Mouse (Mus musculus): Measurements from ENCODE around the gene Abcf3.

DNA sequence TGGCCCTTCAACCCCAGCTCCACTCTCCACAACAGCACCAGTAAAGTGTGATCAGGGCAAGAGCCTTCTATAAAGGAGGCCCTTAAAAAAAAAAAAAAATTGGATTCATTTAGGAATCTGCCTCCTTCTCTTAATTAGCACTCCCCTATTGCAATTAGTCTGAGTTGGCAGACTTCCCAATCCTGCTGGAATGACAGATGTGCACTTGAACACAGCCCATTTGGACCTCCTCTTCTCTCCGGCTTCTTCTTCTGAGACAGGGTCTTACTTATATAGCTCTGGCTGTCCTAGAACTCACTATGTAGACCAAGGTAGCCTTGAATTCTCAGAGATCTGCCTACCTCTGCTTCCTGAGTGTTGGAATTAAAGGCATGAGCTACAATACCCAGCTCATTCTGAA lies 19.0 kb upstream of the Abcf3 start:
- TF ChIP-seq EP300 (optimal IDR thresholded peaks at IDR 0.05): no peak
- TF ChIP-seq CTCF (IDR thresholded peaks at IDR 0.05; ENCODE audit: low read depth): no peak

Data from stomach, postnatal 0 days (tissue).